Mouse (Mus musculus): Measurements from ENCODE around the gene Hp1bp3. TPM values are rescaled to one million over a fixed set of nuclear protein-coding genes. Genes with fewer than 3 reads are reported as not detected.

The Hp1bp3 gene
- polyA plus RNA-seq, 2 experiments = 34.7 to 36.1 TPM

DNA sequence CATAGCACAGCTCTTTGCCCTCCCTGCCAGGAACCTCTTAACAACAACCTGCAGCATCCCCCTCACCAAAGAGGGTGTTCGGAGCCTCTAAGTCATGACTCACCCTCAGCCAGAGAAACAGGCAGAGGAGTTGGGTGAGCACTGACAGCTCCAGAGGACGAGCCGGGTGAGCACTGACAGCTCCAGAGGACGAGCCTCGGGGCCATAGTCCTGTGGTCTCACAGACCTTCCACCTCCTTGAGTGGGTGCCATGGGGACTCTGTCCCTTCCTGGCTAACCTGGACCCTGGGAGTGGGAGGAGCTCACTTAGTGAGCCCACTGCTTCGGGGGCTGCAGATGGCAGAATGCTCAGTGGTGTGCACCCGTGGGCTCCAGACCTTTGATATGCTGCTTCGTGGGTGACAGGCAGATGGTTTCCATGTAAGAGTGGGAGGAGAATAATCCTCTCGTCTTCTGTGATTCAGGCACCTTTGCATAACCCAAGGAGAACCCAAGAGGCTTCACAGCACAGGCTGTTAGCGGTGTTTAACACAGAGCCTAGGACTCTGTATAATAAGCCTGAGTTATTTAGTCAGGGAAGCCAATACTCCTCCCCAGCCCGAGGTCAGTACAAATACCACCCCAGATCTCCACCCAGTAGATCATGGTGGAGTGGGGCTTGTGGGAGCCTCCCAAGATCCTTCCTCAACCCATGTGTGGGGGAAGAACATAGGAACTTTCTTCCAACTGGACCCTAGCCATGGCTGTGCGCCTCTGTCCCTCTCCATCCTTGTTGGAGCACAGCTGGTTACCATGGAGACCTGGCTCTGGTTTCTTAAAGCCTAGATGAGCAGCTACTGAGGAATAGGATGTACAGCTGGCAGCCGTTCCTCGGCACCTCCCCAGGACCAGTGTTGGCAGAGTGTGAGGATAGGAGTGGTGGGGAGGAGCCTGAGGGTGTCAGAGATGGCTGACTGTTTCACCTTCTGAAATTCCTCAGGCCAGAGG is 56.2 kb downstream of the Hp1bp3 start:
- 52% methylated on average over 14 of the region's 14 CpGs for WGBS (ENCODE audit: insufficient replicate concordance)
- Histone ChIP-seq H3K36me3 (replicated peaks; ENCODE audit: control insufficient read depth, insufficient read depth, low read depth) (no peaks in the 10 kb centered on the region), H3K4me3 (ENCODE audit: insufficient read depth in 1 of 2, low read depth in 2 of 2, low read length in 2 of 2) (no peak overlapping the region), H3K9me3 (ENCODE audit: control insufficient read depth, low read length) (no peaks in the 10 kb centered on the region), H3K27me3 (ENCODE audit: control insufficient read depth, insufficient read depth, low read length) (no peaks in the 10 kb centered on the region), H3K9ac (replicated peaks) (no peak overlapping the region), H3K4me2 (ENCODE audit: low read depth) (no peak overlapping the region), H3K27ac (no peak overlapping the region), H3K4me1 (replicated peaks; ENCODE audit: control insufficient read depth in 2 of 2, insufficient read depth in 2 of 2, low read length in 1 of 2) (no peaks in the 10 kb centered on the region)
- TF ChIP-seq CTCF (IDR thresholded peaks at IDR 0.05; ENCODE audit: low read depth) (no peak), EP300 (IDR thresholded peaks at IDR 0.05; ENCODE audit: low read depth) (no peak)
- DNase-seq (ENCODE audit: low read depth in 3 of 3, low spot score in 3 of 3) (no peak), ATAC-seq (ENCODE audit: insufficient read depth) (no peak)

DNA sequence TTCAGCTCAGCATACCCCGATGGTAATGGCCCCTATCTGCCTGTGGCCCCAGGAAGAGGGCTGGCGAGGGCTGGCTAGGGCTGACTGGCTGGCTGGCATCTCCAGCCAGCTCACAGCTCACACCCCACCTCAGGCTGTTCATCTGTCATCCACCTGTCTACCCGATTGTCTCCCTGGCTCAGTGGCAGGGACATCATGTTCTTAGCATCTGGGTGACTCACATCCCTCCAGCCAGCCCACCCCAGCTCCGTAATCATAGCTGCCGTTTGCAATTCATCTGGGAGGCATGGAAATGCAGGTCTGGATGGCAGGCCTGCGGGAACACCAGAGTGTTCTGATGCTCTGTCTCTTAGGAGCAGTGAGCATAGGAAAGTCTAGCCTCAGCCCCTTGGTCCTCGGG is 62.2 kb downstream of the Hp1bp3 start:
- WGBS (ENCODE audit: insufficient replicate concordance) = 65% methylated on average over 7 of the region's 7 CpGs
- no peak overlapping the region for H3K4me3 ChIP-seq (ENCODE audit: insufficient read depth in 1 of 2, low read depth in 2 of 2, low read length in 2 of 2)
- H3K9me3 ChIP-seq (ENCODE audit: control insufficient read depth, low read length) = no peaks in the 10 kb centered on the region
- no peaks in the 10 kb centered on the region for H3K4me1 ChIP-seq (replicated peaks; ENCODE audit: control insufficient read depth in 2 of 2, insufficient read depth in 2 of 2, low read length in 1 of 2)
- ATAC-seq (ENCODE audit: insufficient read depth) (no peak), DNase-seq (ENCODE audit: low read depth in 3 of 3, low spot score in 3 of 3) (no peak)
- H3K36me3 ChIP-seq (replicated peaks; ENCODE audit: control insufficient read depth, insufficient read depth, low read depth) = no peaks in the 10 kb centered on the region
- H3K27me3 ChIP-seq (ENCODE audit: control insufficient read depth, insufficient read depth, low read length) = no peaks in the 10 kb centered on the region
- TF ChIP-seq CTCF (IDR thresholded peaks at IDR 0.05; ENCODE audit: low read depth) = no peak
- TF ChIP-seq EP300 (IDR thresholded peaks at IDR 0.05; ENCODE audit: low read depth) = no peak
- no peak overlapping the region for H3K9ac ChIP-seq (replicated peaks)
- no peak overlapping the region for H3K4me2 ChIP-seq (ENCODE audit: low read depth)
- H3K27ac ChIP-seq = no peak overlapping the region

DNA sequence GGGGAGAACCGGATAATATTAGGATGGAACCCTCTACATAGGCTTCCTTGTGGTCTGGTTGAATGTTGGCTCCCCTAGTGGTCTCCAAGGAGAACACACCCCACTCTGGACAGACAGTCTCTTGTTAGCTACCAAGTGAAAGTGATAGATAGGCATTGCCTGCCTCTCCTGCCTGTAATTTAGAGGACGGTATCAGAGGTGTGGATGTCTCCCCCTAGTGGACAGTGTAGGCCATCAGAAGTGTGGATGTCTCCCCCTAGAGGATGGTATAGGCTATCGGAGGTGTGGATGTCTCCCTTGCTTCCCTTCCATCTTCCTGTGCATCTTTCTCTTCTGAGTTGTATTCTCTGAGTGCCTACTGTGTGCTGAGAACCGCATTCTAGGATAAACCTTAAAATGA is 66.7 kb downstream of the Hp1bp3 start:
- Histone ChIP-seq H3K9me3 (ENCODE audit: control insufficient read depth, low read length) (no peaks in the 10 kb centered on the region), H3K36me3 (replicated peaks; ENCODE audit: control insufficient read depth, insufficient read depth, low read depth) (no peaks in the 10 kb centered on the region), H3K9ac (replicated peaks) (no peak overlapping the region), H3K4me2 (ENCODE audit: low read depth) (no peak overlapping the region), H3K4me3 (ENCODE audit: insufficient read depth in 1 of 2, low read depth in 2 of 2, low read length in 2 of 2) (no peak overlapping the region), H3K4me1 (replicated peaks; ENCODE audit: control insufficient read depth in 2 of 2, insufficient read depth in 2 of 2, low read length in 1 of 2) (no peaks in the 10 kb centered on the region), H3K27ac (no peak overlapping the region), H3K27me3 (ENCODE audit: control insufficient read depth, insufficient read depth, low read length) (no peaks in the 10 kb centered on the region)
- DNase-seq (ENCODE audit: low read depth in 3 of 3, low spot score in 3 of 3) (peak; percentile 69 to 76 (median 71)), ATAC-seq (ENCODE audit: insufficient read depth) (peak; percentile 70; the same call in 1 of the 2 replicates)
- WGBS (ENCODE audit: insufficient replicate concordance) = 17% methylated on average over 4 of the region's 4 CpGs
- peak; percentile 100 for TF ChIP-seq CTCF (IDR thresholded peaks at IDR 0.05; ENCODE audit: low read depth)
- no peak for TF ChIP-seq EP300 (IDR thresholded peaks at IDR 0.05; ENCODE audit: low read depth)

DNA sequence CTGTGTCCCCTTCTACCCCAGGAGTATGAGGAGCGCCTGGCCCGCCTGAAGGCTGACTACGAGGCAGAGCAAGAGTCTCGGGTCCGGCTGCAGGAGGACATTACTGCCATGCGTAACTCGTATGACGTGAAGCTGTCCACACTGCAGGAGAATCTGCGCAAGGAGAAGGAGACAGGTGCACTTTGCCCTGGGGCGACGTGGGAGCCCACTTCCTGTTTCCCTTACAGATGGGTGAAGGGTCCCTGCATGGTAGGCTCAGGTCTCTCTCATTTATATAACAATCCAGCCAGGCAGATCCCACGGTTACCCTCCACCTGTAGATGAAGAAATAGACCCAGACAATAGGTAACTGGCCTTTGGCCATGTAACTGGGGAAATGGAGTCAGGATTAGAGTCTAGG is 70.3 kb downstream of the Hp1bp3 start:
- Histone ChIP-seq H3K9ac (replicated peaks) (no peak overlapping the region), H3K27me3 (ENCODE audit: control insufficient read depth, insufficient read depth, low read length) (no peaks in the 10 kb centered on the region), H3K4me1 (replicated peaks; ENCODE audit: control insufficient read depth in 2 of 2, insufficient read depth in 2 of 2, low read length in 1 of 2) (no peaks in the 10 kb centered on the region), H3K36me3 (replicated peaks; ENCODE audit: control insufficient read depth, insufficient read depth, low read depth) (no peaks in the 10 kb centered on the region), H3K4me3 (ENCODE audit: insufficient read depth in 1 of 2, low read depth in 2 of 2, low read length in 2 of 2) (no peak overlapping the region), H3K27ac (no peak overlapping the region), H3K4me2 (ENCODE audit: low read depth) (no peak overlapping the region), H3K9me3 (ENCODE audit: control insufficient read depth, low read length) (no peaks in the 10 kb centered on the region)
- no peak for ATAC-seq (ENCODE audit: insufficient read depth)
- no peak for DNase-seq (ENCODE audit: low read depth in 3 of 3, low spot score in 3 of 3)
- TF ChIP-seq EP300 (IDR thresholded peaks at IDR 0.05; ENCODE audit: low read depth) = no peak
- no peak for TF ChIP-seq CTCF (IDR thresholded peaks at IDR 0.05; ENCODE audit: low read depth)
- WGBS (ENCODE audit: insufficient replicate concordance) = 63% methylated on average over 12 of the region's 12 CpGs

DNA sequence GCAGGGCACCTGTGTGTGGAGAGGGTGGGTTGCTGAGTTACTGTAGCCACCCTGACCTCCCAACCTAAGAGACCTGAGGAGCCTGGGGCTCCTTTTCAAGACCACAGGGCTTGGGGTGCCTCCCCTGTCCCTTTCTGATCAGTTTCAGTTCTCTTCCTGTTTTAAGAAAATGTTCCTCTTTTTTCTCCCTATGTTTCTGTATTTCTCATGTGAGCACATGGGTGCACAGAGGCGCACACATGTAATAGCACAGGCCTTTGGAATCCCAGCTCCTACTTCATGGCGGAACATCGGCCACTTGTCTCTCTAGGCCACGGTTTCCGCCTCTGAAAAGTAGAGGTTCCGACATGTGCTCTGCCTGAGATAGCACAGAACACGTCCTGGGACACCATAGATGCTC is 72.6 kb downstream of the Hp1bp3 start:
- no peak for ATAC-seq (ENCODE audit: insufficient read depth)
- TF ChIP-seq EP300 (IDR thresholded peaks at IDR 0.05; ENCODE audit: low read depth) (no peak), CTCF (IDR thresholded peaks at IDR 0.05; ENCODE audit: low read depth) (no peak)
- Histone ChIP-seq H3K27me3 (ENCODE audit: control insufficient read depth, insufficient read depth, low read length) (no peaks in the 10 kb centered on the region), H3K9me3 (ENCODE audit: control insufficient read depth, low read length) (no peaks in the 10 kb centered on the region), H3K4me3 (ENCODE audit: insufficient read depth in 1 of 2, low read depth in 2 of 2, low read length in 2 of 2) (no peak overlapping the region), H3K27ac (no peak overlapping the region), H3K36me3 (replicated peaks; ENCODE audit: control insufficient read depth, insufficient read depth, low read depth) (no peaks in the 10 kb centered on the region), H3K9ac (replicated peaks) (no peak overlapping the region), H3K4me1 (replicated peaks; ENCODE audit: control insufficient read depth in 2 of 2, insufficient read depth in 2 of 2, low read length in 1 of 2) (no peaks in the 10 kb centered on the region), H3K4me2 (ENCODE audit: low read depth) (no peak overlapping the region)
- WGBS (ENCODE audit: insufficient replicate concordance) = 68% methylated on average over 7 of the region's 7 CpGs
- DNase-seq (ENCODE audit: low read depth in 3 of 3, low spot score in 3 of 3) = no peak

Data from liver, embryonic 14.5 days (tissue).